Mouse (Mus musculus): ENCODE data around the gene Ifi207.
"Not testable (repeated sequence)": the region's sequence is repeated elsewhere in the genome, so short reads cannot be mapped to it uniquely, and the experiment has no call there.

Ifi207 gene

GRCm38 (mm10) chr1:173741656-173742055, at the start of gene Ifi207:
TSS of gene Ifi207 (minus strand) at chr1:173741747.
- no peak for ATAC-seq (ENCODE audit: insufficient number of reproducible peaks, low FRiP score, low TSS enrichment)

DNA sequence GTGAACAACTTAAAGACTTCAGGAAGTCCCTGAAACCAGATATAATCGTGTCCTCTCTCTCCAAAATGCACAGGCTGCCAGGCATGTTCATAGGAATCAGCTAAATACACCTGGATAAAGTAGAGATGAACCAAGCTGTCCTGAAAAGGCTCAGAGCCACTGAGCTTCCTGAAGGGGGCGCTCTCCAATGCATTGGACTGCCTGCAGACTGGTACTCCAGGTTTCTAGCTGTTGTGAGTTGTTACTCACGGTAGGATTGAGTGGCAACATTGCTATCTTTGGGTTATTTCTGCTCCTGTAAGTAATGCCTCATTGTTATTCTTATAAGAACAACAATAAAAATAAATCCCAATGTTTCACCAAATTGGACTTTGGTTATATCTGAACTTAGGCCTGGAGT, 31.9 kb upstream of the Ifi207 start:
- not testable (repeated sequence) for ATAC-seq (ENCODE audit: insufficient number of reproducible peaks, low FRiP score, low TSS enrichment)

GRCm38 (mm10) chr1:173766848-173767617, 25.5 kb upstream of the Ifi207 start, which contains the start of gene Ifi204:
TSS of gene Ifi204 (minus strand) at chr1:173766943.
- not testable (repeated sequence) for ATAC-seq (ENCODE audit: insufficient number of reproducible peaks, low FRiP score, low TSS enrichment)

DNA sequence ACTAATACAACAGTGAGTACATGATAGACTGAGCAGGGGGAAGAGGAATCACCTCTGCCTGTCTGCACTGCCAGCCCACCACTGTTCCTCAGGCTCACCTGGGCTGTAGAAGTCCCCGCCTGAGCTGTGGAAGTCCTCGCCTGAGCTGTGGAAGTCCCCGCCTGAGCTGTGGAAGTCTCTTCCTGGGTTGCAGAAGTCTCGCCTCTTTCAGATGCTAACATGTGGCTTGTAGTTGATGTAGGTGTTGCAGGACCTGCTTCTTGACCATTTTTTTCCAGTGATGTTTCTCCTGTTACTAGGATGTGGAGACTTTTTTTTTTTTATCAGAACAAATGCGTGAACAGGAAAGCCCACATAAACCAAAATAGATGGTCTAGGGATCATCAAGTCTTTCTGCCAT, 18.5 kb upstream of the Ifi207 start:
- not testable (repeated sequence) for ATAC-seq (ENCODE audit: insufficient number of reproducible peaks, low FRiP score, low TSS enrichment)

DNA sequence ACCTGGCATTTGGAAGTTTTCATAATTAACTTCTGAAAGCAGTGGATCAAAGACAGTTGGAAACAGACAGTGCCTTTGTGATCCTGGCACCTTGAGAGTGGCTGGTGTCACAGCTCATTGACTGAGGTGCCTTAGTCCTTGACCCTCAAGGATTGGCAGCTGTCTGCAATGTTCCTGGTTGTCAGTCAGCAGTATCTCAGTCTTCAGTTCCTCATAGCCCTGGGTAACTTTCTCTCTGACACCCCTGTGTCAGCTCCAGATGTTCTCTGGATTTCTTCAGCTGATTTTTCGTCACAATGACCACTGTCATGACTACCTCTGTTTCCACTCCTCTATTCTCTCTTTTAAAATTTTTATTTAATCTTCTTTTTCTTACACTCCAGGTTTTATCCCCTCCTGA, 715 bp upstream of the Ifi207 start:
- ATAC-seq (ENCODE audit: insufficient number of reproducible peaks, low FRiP score, low TSS enrichment), result no peak

- ATAC-seq (ENCODE audit: insufficient number of reproducible peaks, low FRiP score, low TSS enrichment), result no peak
Observed at GRCm38 (mm10) chr1:173740537-173740936, 1.0 kb downstream of the Ifi207 start.

DNA sequence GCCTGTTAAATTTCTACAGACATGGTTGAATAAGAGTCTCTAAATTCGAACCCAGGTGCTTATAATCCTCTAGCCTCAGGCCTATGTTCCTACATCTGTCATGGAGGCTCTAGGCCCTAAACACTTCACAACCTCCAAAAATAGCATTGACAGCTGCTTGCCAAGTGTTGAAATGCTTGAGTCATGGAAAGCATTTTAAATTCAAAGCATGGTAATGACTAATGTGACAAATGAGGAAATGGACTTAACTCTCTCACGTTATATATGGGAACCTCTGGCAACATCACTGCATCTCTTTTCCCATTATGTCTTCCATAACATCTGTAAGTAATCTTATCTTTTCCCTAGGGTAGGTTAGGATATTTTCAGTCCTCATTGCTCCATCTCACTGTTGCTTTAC, 4.6 kb downstream of the Ifi207 start:
- ATAC-seq (ENCODE audit: insufficient number of reproducible peaks, low FRiP score, low TSS enrichment), result no peak

DNA sequence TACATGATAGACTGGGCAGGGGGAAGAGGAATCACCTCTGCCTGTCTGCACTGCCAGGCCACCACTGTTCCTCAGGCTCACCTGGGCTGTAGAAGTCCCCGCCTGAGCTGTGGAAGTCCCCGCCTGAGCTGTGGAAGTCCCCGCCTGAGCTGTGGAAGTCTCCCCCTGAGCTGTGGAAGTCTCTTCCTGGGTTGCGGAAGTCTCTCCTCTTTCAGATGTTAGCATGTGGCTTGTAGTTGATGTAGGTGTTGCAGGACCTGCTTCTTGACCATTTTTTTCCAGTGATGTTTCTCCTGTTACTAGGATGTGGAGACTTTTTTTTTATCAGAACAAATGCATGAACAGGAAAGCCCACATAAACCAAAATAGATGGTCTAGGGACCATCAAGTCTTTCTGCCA, 6.5 kb downstream of the Ifi207 start:
- ATAC-seq (ENCODE audit: insufficient number of reproducible peaks, low FRiP score, low TSS enrichment), result not testable (repeated sequence)

DNA sequence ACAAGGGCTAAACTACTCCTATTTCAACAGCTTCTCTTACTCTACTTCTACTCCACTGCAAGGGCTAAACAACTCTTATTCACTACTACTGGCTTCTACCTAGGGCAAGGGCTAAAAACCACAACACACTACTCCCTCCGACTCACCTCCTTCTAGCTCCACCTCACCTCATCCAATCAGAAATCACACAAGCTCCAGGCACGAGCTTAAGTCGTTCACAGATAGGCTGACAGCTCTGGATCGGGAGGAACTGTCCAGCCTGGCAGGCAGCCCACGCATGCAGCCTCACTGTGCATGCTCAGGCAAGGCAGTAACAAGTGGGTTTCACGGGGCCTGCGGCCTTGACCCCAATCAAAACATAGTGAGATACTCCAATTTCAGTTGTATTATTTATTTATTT, 8.3 kb downstream of the Ifi207 start:
- ATAC-seq (ENCODE audit: insufficient number of reproducible peaks, low FRiP score, low TSS enrichment), result no peak

GRCm38 (mm10) chr1:173694270-173694669, 47.3 kb downstream of the Ifi207 start:
- no peak for ATAC-seq (ENCODE audit: insufficient number of reproducible peaks, low FRiP score, low TSS enrichment)

DNA sequence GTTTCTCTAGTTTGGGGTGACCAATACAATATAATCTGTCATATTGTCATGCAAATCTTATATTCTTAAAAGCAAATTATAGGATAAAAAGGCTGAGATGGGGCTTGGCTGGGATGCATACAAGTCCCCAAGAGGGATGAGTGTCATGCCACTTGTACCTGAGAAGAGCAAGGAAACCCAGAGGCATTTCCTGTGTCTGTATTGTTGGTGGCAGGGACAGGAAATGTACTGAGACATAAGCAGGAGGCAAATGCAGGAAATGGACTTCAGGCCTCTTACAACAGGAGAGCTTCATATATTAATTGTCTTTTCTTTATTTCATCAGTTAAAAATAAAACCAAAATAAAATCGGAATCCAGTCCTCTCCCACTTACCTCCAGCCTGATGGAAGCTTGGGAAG, 62.9 kb downstream of the Ifi207 start:
- not testable (repeated sequence) for ATAC-seq (ENCODE audit: insufficient number of reproducible peaks, low FRiP score, low TSS enrichment)

- not testable (repeated sequence) for ATAC-seq (ENCODE audit: insufficient number of reproducible peaks, low FRiP score, low TSS enrichment)
Observed at GRCm38 (mm10) chr1:173673458-173674097, 68.0 kb downstream of the Ifi207 start, which contains the start of gene Ifi208. TSS of gene Ifi208 (plus strand) at chr1:173673675.

Data from cerebellum, adult (tissue).